Mouse (Mus musculus) adipose tissue, adult 10 weeks (tissue): ENCODE data around the gene Hsd17b3. TPM values are rescaled to one million over a fixed set of nuclear protein-coding genes. Genes with fewer than 3 reads are reported as not detected.

Experiments
- polyA plus RNA-seq: library from polyadenylated mRNA; stranded (reverse); fragments of 350-450 nt; fragmentation: Illumina TruSeq; extraction: RNeasy Lipid Tissue Mini Kit (QIAGEN cat#74804); gene quantifications from one replicate; pipeline ENCODE4 v1.2.3, GENCODE M21; 2014; ENCODE audit warnings: low read depth, low replicate concordance

Hsd17b3 gene
- polyA plus RNA-seq, result 3.1 TPM

GRCm38 (mm10) chr13:64089130-64089529, at the start of gene Hsd17b3:
TSS of gene Hsd17b3 (minus strand) at chr13:64089230.

GRCm38 (mm10) chr13:64128858-64129615, 40.0 kb upstream of the Hsd17b3 start, which contains the start of gene Slc35d2:
TSS of gene Slc35d2 (minus strand) at chr13:64129368.

Other genes with a start within 250 kb of the Hsd17b3 start
- 4.1 TPM for gene Slc35d2, start 40.1 kb upstream of the Hsd17b3 start, polyA plus RNA-seq
- 17.7 TPM for gene Zfp367, start 64.0 kb upstream of the Hsd17b3 start, polyA plus RNA-seq
- 26.9 TPM for gene Habp4, start 72.6 kb upstream of the Hsd17b3 start, polyA plus RNA-seq
- 9.7 TPM for gene Cdc14b, start 186.1 kb upstream of the Hsd17b3 start, polyA plus RNA-seq
- 30.1 TPM for gene Aaed1, start 223.5 kb upstream of the Hsd17b3 start, polyA plus RNA-seq